Mouse (Mus musculus) brown adipose tissue, adult 24 weeks (tissue): ENCODE results near the gene Lrch1. TPM values are rescaled to one million over a fixed set of nuclear protein-coding genes. Genes with fewer than 3 reads are reported as not detected.

Experiments used
- H3K27ac ChIP-seq: fragments of 200-500 bp; replicated peaks from 2 replicates; pipeline ENCODE4 v1.5.1; 2012; ENCODE audit warnings: low read depth, mild to moderate bottlenecking, low read length
- H3K4me1 ChIP-seq: fragments of 200-500 bp; 2 replicates; pipeline ENCODE4 v1.6.1; 2012; ENCODE audit warnings: low read length, mixed read lengths; ENCODE audit not compliant: control insufficient read depth, insufficient read depth, insufficient read length
- H3K4me3 ChIP-seq: fragments of 200-500 bp; 2 replicates; pipeline ENCODE4 v1.5.1; 2012; ENCODE audit warnings: low read depth, mild to moderate bottlenecking, low read length, moderate library complexity; ENCODE audit not compliant: insufficient read depth
- polyA plus RNA-seq: library from polyadenylated mRNA; stranded (reverse); fragments of >200 nt; gene quantifications from 2 replicates; pipeline ENCODE4 v1.2.4, GENCODE M21; 2012; ENCODE audit not compliant: missing spikeins, insufficient read depth, insufficient read length

Lrch1 gene
- polyA plus RNA-seq, 1 experiment = 7.1 TPM

GRCm38 (mm10) chr14:74764191-74764918 is 183.3 kb downstream of the Lrch1 start:
- no peak overlapping the region for H3K27ac ChIP-seq
- no peak overlapping the region for H3K4me3 ChIP-seq
- H3K4me1 ChIP-seq = no peaks in the 10 kb centered on the region; the same call in 1 of the 2 replicates

DNA sequence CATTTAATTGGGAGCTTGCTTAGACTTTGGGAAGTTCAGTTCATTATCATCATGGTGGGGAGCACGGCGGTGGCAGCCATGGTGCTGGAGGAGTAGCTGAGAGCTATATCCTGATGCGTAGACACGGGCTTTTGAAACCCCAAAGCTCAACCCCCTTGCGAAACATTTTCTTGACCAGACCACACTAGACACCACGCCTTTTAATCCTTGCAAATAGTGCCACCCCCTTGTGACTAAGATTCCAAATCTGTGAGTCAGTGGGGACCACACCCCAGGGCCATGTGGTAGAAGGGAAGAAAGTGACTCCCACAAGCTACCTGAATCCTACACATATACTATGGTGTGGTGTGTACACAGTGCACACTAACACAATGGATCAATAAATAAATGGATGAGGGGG is 210.8 kb downstream of the Lrch1 start:
- no peak overlapping the region for H3K4me3 ChIP-seq
- H3K27ac ChIP-seq = no peak overlapping the region
- H3K4me1 ChIP-seq = no peaks in the 10 kb centered on the region

GRCm38 (mm10) chr14:74735471-74735870 is 212.2 kb downstream of the Lrch1 start:
- Histone ChIP-seq H3K4me3 (no peak overlapping the region), H3K27ac (no peak overlapping the region), H3K4me1 (no peaks in the 10 kb centered on the region)

DNA sequence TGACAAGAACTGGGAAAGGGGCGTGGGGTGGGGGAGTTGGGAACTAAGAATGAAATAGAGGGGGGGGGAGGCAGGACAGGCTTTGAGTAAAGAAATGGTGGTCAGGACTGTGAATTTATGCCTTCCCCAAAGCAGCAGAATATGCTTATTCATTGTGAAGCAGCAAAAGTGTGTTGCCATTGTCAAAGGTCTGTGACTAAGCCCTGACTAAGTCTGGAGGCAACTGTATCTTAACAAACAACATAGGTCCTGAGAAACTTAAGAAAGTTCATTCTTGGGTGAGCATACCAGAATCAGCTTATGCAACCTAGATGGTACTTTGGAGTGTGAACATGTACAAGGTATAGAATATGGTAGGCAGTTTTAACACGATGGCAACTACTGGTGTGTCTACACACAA is 214.3 kb downstream of the Lrch1 start:
- no peak overlapping the region for H3K4me3 ChIP-seq
- H3K27ac ChIP-seq = no peak overlapping the region
- H3K4me1 ChIP-seq = no peaks in the 10 kb centered on the region

DNA sequence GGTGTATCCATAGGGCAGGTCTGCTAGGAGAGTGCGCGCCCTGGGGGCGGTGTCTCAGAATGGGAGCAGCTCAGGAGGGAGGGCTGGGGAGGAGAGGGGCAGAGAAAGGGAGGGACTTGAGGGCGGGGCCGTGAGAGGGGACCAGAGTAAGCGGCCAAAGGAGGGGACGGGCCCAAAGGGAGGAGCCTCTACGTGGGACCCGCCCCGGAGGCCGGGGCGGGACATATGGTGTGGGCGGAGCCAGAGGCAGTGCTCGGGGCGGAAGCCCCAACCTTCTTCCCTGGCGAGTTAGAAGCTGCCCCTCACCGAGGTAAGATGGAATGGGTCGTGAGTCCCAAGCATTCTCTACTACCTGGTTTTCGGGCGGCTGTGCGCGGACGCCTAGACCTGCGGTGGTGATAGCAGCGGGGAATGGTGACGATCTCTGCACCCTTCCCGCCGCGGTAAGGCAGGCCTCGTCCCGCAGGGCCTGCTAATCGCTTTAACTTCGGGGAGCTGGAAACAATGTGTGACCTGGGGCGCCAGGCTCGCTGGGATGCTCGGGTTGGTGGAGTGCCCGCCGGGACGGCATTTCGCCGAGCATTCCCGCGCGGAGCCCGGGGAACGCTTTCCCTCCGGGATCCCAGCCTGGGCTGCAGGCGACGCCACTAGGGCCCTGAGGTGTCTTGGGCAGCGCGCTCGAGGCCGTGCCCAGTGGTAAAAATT is 215.4 kb downstream of the Lrch1 start, which contains the start of gene Esd:
Esd (plus strand) TSS at position 219 of the 705 bp plus-strand sequence.
- H3K4me1 ChIP-seq = no peaks in the 10 kb centered on the region
- H3K4me3 ChIP-seq = peak within 1 kb of the TSS; percentile 78
- H3K27ac ChIP-seq = no peak within 1 kb of the TSS

GRCm38 (mm10) chr14:74731221-74732078 is 216.2 kb downstream of the Lrch1 start:
- H3K27ac ChIP-seq = no peak overlapping the region
- H3K4me1 ChIP-seq = no peaks in the 10 kb centered on the region
- peak overlapping the region; percentile 59 for H3K4me3 ChIP-seq

- H3K4me3 ChIP-seq = no peak overlapping the region
- no peaks in the 10 kb centered on the region for H3K4me1 ChIP-seq
- no peak overlapping the region for H3K27ac ChIP-seq
These were observed 224.1 kb downstream of the Lrch1 start for GRCm38 (mm10) chr14:74723541-74723940.

- H3K4me3 ChIP-seq = no peak overlapping the region
- no peak overlapping the region for H3K27ac ChIP-seq
- no peaks in the 10 kb centered on the region for H3K4me1 ChIP-seq
These were observed 238.6 kb downstream of the Lrch1 start for GRCm38 (mm10) chr14:74709054-74709453.

Other genes with a start within 250 kb of the Lrch1 start
- gene Esd, start 215.6 kb downstream of the Lrch1 start, polyA plus RNA-seq = 194 and 246 TPM in 2 replicates
- gene Rubcnl, start 68.2 kb upstream of the Lrch1 start, polyA plus RNA-seq = 0.44 TPM in 1 of 2 replicates, not detected in the other
- gene Lrrc63, start 183.0 kb upstream of the Lrch1 start, polyA plus RNA-seq = not detected in 2 replicates
- 13.4 and 14.5 TPM in 2 replicates for gene Lcp1, start 183.2 kb upstream of the Lrch1 start, polyA plus RNA-seq